Mouse (Mus musculus) hindbrain, embryonic 15.5 days (tissue): ENCODE results near the gene L3mbtl4. TPM values are rescaled to one million over a fixed set of nuclear protein-coding genes. Genes with fewer than 3 reads are reported as not detected.

ENCODE experiments used
- ATAC-seq: fragments of 200-750 bp; cut with Nextera tagmentation; 2 replicates; pipeline ENCODE4 v1.8.0; 2017; ENCODE audit warnings: low read depth, moderate number of reproducible peaks, moderate TSS enrichment; ENCODE audit not compliant: low FRiP score
- H3K27ac ChIP-seq: fragments of 300-500 bp; sonication (generic); replicated peaks from 2 replicates; pipeline ENCODE4 v1.5.1; 2015; ENCODE audit warnings: mild to moderate bottlenecking, inconsistent platforms
- H3K27me3 ChIP-seq: fragments of 300-500 bp; sonication (generic); 2 replicates; pipeline ENCODE4 v1.6.1; 2015; ENCODE audit warnings: control low read depth, inconsistent platforms
- H3K36me3 ChIP-seq: fragments of 300-500 bp; sonication (generic); 2 replicates; pipeline ENCODE4 v1.6.1; 2015; ENCODE audit warnings: control low read depth, inconsistent platforms
- H3K4me1 ChIP-seq: fragments of 300-500 bp; sonication (generic); replicated peaks from 2 replicates; pipeline ENCODE4 v1.6.1; 2015; ENCODE audit warnings: control low read depth, inconsistent platforms
- H3K4me2 ChIP-seq: fragments of 300-500 bp; sonication (generic); 2 replicates; pipeline ENCODE4 v1.6.1; 2015; ENCODE audit warnings: moderate library complexity, mild to moderate bottlenecking, inconsistent platforms
- H3K4me3 ChIP-seq: fragments of 300-500 bp; sonication (generic); 2 replicates; pipeline ENCODE4 v1.5.1; 2015; ENCODE audit warnings: mild to moderate bottlenecking, inconsistent platforms
- H3K9ac ChIP-seq: fragments of 300-500 bp; sonication (generic); 2 replicates; pipeline ENCODE4 v1.6.1; 2015; ENCODE audit warnings: inconsistent platforms
- H3K9me3 ChIP-seq: fragments of 300-500 bp; sonication (generic); 2 replicates; pipeline ENCODE4 v1.6.1; 2016; ENCODE audit warnings: control low read depth, inconsistent platforms
- WGBS: fragments of 180-500 bp; shearing (Covaris S2); methylation state at CpG from one replicate; pipeline ENCODE4 v1.1.7; 2015; 5-methylcytosine and 5-hydroxymethylcytosine counted together
- polyA plus RNA-seq: library from polyadenylated mRNA; unstranded; fragments of >200 nt; fragmentation: Nextera tagmentation; extraction: Ambion mirVana; gene quantifications from 2 replicates; pipeline ENCODE4 v1.2.1, GENCODE M21; 2015

Gene L3mbtl4
- polyA plus RNA-seq, 1 experiment from 2014 or later: 4.5 TPM

- Histone ChIP-seq H3K4me2 (no peak overlapping the region), H3K36me3 (no peaks in the 10 kb centered on the region), H3K9ac (no peak overlapping the region), H3K4me3 (no peak overlapping the region), H3K27ac (no peak overlapping the region), H3K27me3 (no peaks in the 10 kb centered on the region), H3K9me3 (no peaks in the 10 kb centered on the region), H3K4me1 (no peaks in the 10 kb centered on the region)
- no peak for ATAC-seq
- WGBS: 46% methylated on average over 9 of the region's 9 CpGs
Measured at GRCm38 (mm10) chr17:68291713-68292364, 18.2 kb downstream of the L3mbtl4 start.

DNA sequence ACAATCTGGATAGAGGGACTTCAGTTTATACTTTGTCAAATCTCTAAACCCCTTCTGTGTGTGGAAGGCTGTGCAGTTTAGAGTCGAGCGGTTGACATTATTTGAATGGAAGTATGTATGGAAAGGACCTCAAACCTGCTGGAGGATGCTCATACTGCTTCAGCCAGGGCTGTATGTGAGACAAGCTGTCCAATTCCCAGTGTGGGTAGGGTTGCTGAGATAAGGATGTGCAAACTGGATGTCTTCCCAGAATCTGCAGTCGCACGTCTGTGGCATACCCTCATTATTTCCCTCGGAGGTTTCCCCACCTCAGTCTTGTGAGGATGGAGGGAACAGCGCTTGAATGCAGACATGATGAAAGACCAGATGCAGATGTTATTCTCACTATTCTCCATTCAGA lies 34.8 kb downstream of the L3mbtl4 start:
- H3K4me1 ChIP-seq: 0 out of 2 replicates have a peak, but pooled peaks cover 3% of the 10 kb centered on the region
- H3K4me3 ChIP-seq: no peak overlapping the region
- H3K9me3 ChIP-seq: no peaks in the 10 kb centered on the region
- 57% methylated on average over 6 of the region's 6 CpGs for WGBS
- no peaks in the 10 kb centered on the region for H3K27me3 ChIP-seq
- H3K9ac ChIP-seq: no peak overlapping the region
- H3K4me2 ChIP-seq: no peak overlapping the region
- H3K36me3 ChIP-seq: no peaks in the 10 kb centered on the region
- H3K27ac ChIP-seq: no peak overlapping the region
- ATAC-seq: no peak

DNA sequence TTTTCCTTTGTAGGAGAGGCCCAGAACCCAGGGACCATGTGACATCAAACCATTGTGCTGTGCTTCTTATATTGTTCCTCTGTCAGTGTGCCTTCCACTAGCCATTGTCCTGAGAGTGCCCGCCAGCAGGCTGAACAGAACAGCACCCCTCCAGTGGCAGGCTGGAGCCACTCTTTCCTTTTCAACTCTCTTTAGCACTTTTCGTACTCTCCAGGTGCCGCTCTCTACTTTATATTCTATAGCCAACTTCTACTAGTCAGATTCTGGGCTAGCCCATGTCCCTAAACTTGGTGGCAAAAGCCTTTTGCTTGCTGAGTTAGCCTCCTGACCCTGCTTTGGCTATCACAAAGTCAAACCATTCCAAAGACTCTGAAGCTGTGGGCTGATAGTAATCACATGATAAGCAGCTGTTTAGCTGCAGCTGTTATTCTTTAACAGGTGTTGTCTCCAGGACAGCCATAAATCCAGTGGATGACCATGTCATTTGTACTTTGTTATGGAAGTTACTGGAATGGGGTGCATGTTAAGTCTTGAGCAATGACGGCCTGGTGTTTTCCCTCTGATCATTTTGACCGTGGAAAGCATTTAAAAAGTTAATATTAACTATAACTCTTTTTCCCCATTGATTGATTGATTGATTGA lies 38.8 kb downstream of the L3mbtl4 start:
- 59% methylated on average over 5 of the region's 5 CpGs for WGBS
- H3K4me2 ChIP-seq: no peak overlapping the region
- H3K27me3 ChIP-seq: no peaks in the 10 kb centered on the region
- H3K9me3 ChIP-seq: no peaks in the 10 kb centered on the region
- H3K9ac ChIP-seq: no peak overlapping the region
- no peak for ATAC-seq
- H3K27ac ChIP-seq: no peak overlapping the region
- no peaks in the 10 kb centered on the region for H3K36me3 ChIP-seq
- no peak overlapping the region for H3K4me3 ChIP-seq
- H3K4me1 ChIP-seq: 0 out of 2 replicates have a peak, but pooled peaks cover 3% of the 10 kb centered on the region

GRCm38 (mm10) chr17:68320940-68321339 lies 47.3 kb downstream of the L3mbtl4 start:
- H3K36me3 ChIP-seq: no peaks in the 10 kb centered on the region
- H3K9me3 ChIP-seq: no peaks in the 10 kb centered on the region
- H3K4me2 ChIP-seq: no peak overlapping the region
- ATAC-seq: no peak
- WGBS: 93% methylated on average over 8 of the region's 8 CpGs
- no peaks in the 10 kb centered on the region for H3K4me1 ChIP-seq
- no peak overlapping the region for H3K4me3 ChIP-seq
- no peak overlapping the region for H3K27ac ChIP-seq
- H3K9ac ChIP-seq: no peak overlapping the region
- no peaks in the 10 kb centered on the region for H3K27me3 ChIP-seq

- Histone ChIP-seq H3K27me3 (no peaks in the 10 kb centered on the region), H3K36me3 (no peaks in the 10 kb centered on the region), H3K4me3 (no peak overlapping the region), H3K4me1 (no peaks in the 10 kb centered on the region), H3K27ac (no peak overlapping the region), H3K4me2 (no peak overlapping the region), H3K9me3 (no peaks in the 10 kb centered on the region), H3K9ac (no peak overlapping the region)
- WGBS: 67% methylated on average over 3 of the region's 3 CpGs
- no peak for ATAC-seq
Measured at GRCm38 (mm10) chr17:68322607-68323006, 49.0 kb downstream of the L3mbtl4 start.

DNA sequence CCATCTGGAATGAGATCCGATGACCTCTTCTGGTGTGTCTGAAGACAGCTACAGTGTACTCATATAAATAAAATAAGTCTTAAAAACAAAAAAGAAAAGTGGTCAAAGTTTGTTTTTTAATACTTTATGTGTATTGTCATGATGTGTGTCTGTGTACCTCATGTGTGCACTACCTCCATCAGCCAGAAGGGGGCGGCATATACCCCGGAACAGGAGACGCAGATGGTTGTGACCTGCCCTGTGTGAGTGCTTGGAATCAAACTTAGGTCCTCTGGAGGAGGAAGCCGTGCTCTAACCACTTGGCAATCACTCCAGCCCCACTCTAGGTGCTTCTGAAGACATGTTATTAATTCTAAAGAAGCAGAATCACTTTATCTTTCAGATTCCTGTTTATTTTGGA lies 58.6 kb downstream of the L3mbtl4 start:
- 84% methylated on average over 5 of the region's 5 CpGs for WGBS
- H3K9ac ChIP-seq: no peak overlapping the region
- no peak for ATAC-seq
- H3K4me3 ChIP-seq: no peak overlapping the region
- H3K4me2 ChIP-seq: no peak overlapping the region
- H3K36me3 ChIP-seq: no peaks in the 10 kb centered on the region
- no peak overlapping the region for H3K27ac ChIP-seq
- H3K4me1 ChIP-seq: no peaks in the 10 kb centered on the region
- no peaks in the 10 kb centered on the region for H3K9me3 ChIP-seq
- H3K27me3 ChIP-seq: no peaks in the 10 kb centered on the region

GRCm38 (mm10) chr17:68333382-68333781 lies 59.8 kb downstream of the L3mbtl4 start:
- ATAC-seq: no peak
- H3K4me2 ChIP-seq: no peak overlapping the region
- 61% methylated on average over 3 of the region's 3 CpGs for WGBS

DNA sequence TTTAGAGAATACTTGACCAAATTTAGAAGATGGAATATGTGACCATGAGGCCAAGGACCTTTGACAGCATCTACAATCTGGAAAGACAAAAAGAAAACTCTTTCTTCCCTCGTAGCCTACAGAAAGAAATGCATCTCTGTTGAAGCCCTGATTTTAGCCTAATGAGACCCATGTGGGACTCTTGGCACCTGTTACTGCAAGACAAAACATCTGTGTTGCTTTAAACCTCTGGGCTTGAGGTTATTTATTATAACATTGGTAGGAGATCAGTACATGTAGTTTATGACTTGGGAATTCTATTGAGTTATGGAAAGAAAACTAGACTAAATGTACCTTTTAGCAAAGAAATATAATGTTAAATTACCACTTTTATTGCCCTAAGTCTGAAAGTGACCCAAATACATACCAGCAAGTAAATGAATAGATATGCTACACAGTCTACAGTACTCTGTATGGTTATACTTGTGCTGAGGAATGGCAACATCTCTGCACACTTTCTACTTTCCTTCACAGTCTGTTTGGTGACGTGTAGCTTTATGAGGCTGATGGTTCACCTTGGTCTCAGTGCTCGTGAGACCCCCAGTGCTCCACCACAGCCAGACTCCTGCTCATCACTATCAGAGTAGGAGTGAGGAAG lies 65.4 kb downstream of the L3mbtl4 start:
- no peak overlapping the region for H3K27ac ChIP-seq
- WGBS: 80% methylated on average over 3 of the region's 3 CpGs
- no peak overlapping the region for H3K4me3 ChIP-seq
- H3K36me3 ChIP-seq: no peaks in the 10 kb centered on the region
- no peak overlapping the region for H3K9ac ChIP-seq
- no peaks in the 10 kb centered on the region for H3K27me3 ChIP-seq
- no peaks in the 10 kb centered on the region for H3K9me3 ChIP-seq
- no peak for ATAC-seq
- H3K4me1 ChIP-seq: no peaks in the 10 kb centered on the region
- no peak overlapping the region for H3K4me2 ChIP-seq

More at GRCm38 (mm10) chr17:68333382-68333781, 59.8 kb downstream of the L3mbtl4 start:
- Histone ChIP-seq H3K4me1 (no peaks in the 10 kb centered on the region), H3K27me3 (no peaks in the 10 kb centered on the region), H3K27ac (no peak overlapping the region), H3K9ac (no peak overlapping the region), H3K36me3 (no peaks in the 10 kb centered on the region), H3K9me3 (no peaks in the 10 kb centered on the region), H3K4me3 (no peak overlapping the region)

DNA sequence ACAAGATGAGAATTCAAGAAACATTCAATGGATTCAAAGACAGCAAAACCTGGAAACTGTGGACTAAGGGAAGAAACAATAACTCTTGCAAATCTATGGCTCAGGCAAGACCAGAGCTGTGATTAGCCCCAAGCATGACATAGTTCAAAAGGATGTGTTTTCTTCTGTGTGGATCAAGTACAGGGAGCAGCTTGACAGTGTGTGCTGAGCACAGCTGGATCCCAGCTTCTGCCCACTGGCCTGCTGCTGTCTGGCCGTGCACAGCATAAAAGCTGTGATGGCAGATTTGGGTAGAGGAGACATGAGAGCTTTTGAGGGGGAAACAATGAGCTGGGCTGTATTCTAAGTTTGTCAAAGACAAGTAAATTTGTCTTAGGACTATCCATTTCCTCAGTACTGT lies 84.1 kb downstream of the L3mbtl4 start:
- no peak for ATAC-seq
- Histone ChIP-seq H3K9ac (no peak overlapping the region), H3K9me3 (no peaks in the 10 kb centered on the region), H3K36me3 (no peaks in the 10 kb centered on the region), H3K27ac (no peak overlapping the region), H3K4me2 (no peak overlapping the region), H3K4me1 (no peaks in the 10 kb centered on the region; the same call in 1 of the 2 replicates), H3K4me3 (no peak overlapping the region), H3K27me3 (no peaks in the 10 kb centered on the region)
- WGBS: 24% methylated on average over 1 of the region's 1 CpGs

- no peak overlapping the region for H3K9ac ChIP-seq
- ATAC-seq: no peak
- H3K4me3 ChIP-seq: no peak overlapping the region
- H3K4me2 ChIP-seq: no peak overlapping the region
- no peaks in the 10 kb centered on the region for H3K27me3 ChIP-seq
- no peaks in the 10 kb centered on the region for H3K9me3 ChIP-seq
- no peak overlapping the region for H3K27ac ChIP-seq
- no peaks in the 10 kb centered on the region for H3K4me1 ChIP-seq
- no peaks in the 10 kb centered on the region for H3K36me3 ChIP-seq
- WGBS: 74% methylated on average over 1 of the region's 1 CpGs
Measured at GRCm38 (mm10) chr17:68371101-68371500, 97.5 kb downstream of the L3mbtl4 start.

DNA sequence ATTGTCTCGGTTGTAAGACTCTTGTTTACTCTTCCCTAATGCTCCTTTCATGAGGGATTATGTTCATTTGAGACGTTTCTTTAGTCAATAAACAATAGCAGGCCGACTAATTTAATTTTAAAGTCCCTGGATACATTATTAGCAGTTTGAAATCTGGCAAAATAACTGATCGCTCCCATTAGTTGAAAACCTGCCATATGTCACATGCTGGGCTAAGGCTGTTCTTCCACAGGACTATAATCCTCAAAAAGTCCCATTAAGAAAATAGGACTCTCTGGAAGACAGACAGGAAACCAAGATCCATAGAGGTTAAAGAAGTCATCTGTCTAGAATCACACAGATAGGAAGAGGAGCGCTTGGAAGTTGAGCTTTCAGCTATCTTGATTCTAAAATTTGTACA lies 114.9 kb downstream of the L3mbtl4 start:
- no peak overlapping the region for H3K4me2 ChIP-seq
- no peaks in the 10 kb centered on the region for H3K36me3 ChIP-seq
- no peaks in the 10 kb centered on the region for H3K4me1 ChIP-seq
- H3K27me3 ChIP-seq: no peaks in the 10 kb centered on the region
- H3K9ac ChIP-seq: no peak overlapping the region
- H3K4me3 ChIP-seq: no peak overlapping the region
- ATAC-seq: no peak
- no peaks in the 10 kb centered on the region for H3K9me3 ChIP-seq
- 57% methylated on average over 5 of the region's 5 CpGs for WGBS
- H3K27ac ChIP-seq: no peak overlapping the region

GRCm38 (mm10) chr17:68405993-68406392 lies 132.4 kb downstream of the L3mbtl4 start:
- H3K9ac ChIP-seq: no peak overlapping the region
- no peak overlapping the region for H3K27ac ChIP-seq
- H3K4me1 ChIP-seq: no peaks in the 10 kb centered on the region
- H3K36me3 ChIP-seq: no peaks in the 10 kb centered on the region
- ATAC-seq: no peak
- WGBS: 70% methylated on average over 1 of the region's 1 CpGs
- no peak overlapping the region for H3K4me2 ChIP-seq
- no peak overlapping the region for H3K4me3 ChIP-seq
- H3K9me3 ChIP-seq: no peaks in the 10 kb centered on the region
- no peaks in the 10 kb centered on the region for H3K27me3 ChIP-seq
